Mouse (Mus musculus) heart, postnatal 14 days (tissue): ENCODE measurements around the gene Ezh2. TPM values are rescaled to one million over a fixed set of nuclear protein-coding genes. Genes with fewer than 3 reads are reported as not detected.

ENCODE experiments used
- DNase-seq, 2 experiments: peaks; one replicate each; pipeline ENCODE4 v3.0.0; 2021 to 2022
- intact Hi-C: fragments of 180-260 bp; cut with DNase I; formaldehyde crosslinking; loops from one replicate; pipeline ENCODE4 v1.15.1; 2025
- total RNA-seq, 2 experiments: library from RNA; stranded (reverse); gene quantifications; 2 replicates each; pipeline ENCODE4 v1.2.3; 2021

Ezh2 gene
- total RNA-seq, 2 experiments from 2014 or later = 16.3 to 28.0 TPM

GRCm38 (mm10) chr6:47560407-47560806 lies 34.7 kb downstream of the Ezh2 start:
- intact Hi-C loops = loop anchor here (5.0 kb wide), 1 partner anchor 87 kb away; no protein-coding TSS in a partner anchor
- no peak for DNase-seq

GRCm38 (mm10) chr6:47559287-47559686 lies 35.9 kb downstream of the Ezh2 start:
- no peak for DNase-seq

GRCm38 (mm10) chr6:47552280-47552679 lies 42.9 kb downstream of the Ezh2 start:
- intact Hi-C loops = no loop called here
- no peak for DNase-seq

More at GRCm38 (mm10) chr6:47559287-47559686, 35.9 kb downstream of the Ezh2 start:
- intact Hi-C loops = no loop called here

- no peak for DNase-seq
- intact Hi-C loops = no loop called here
Observed at GRCm38 (mm10) chr6:47535333-47535732, 59.8 kb downstream of the Ezh2 start.

- no peak for DNase-seq
- intact Hi-C loops = no loop called here
Observed at GRCm38 (mm10) chr6:47532547-47532946, 62.6 kb downstream of the Ezh2 start.

GRCm38 (mm10) chr6:47527655-47528054 lies 67.5 kb downstream of the Ezh2 start:
- DNase-seq = no peak
- intact Hi-C loops = loop anchor here (10.0 kb wide), 1 partner anchor 213 kb away; no protein-coding TSS in a partner anchor

GRCm38 (mm10) chr6:47527129-47527528 lies 68.0 kb downstream of the Ezh2 start:
- intact Hi-C loops = loop anchor here (10.0 kb wide), 1 partner anchor 212 kb away; no protein-coding TSS in a partner anchor
- DNase-seq = no peak

GRCm38 (mm10) chr6:47526446-47526845 lies 68.7 kb downstream of the Ezh2 start:
- no peak for DNase-seq
- intact Hi-C loops = loop anchor here (10.0 kb wide), 1 partner anchor 212 kb away; no protein-coding TSS in a partner anchor

- no peak for DNase-seq
- intact Hi-C loops = loop anchor here (10.0 kb wide), 1 partner anchor 210 kb away; no protein-coding TSS in a partner anchor
Observed at GRCm38 (mm10) chr6:47525041-47525440, 70.1 kb downstream of the Ezh2 start.

- intact Hi-C loops = loop anchor here (10.0 kb wide), 1 partner anchor 208 kb away; no protein-coding TSS in a partner anchor
- no peak for DNase-seq
Observed at GRCm38 (mm10) chr6:47522431-47522830, 72.7 kb downstream of the Ezh2 start.

GRCm38 (mm10) chr6:47520030-47520429 lies 75.1 kb downstream of the Ezh2 start:
- intact Hi-C loops = loop anchor here (10.0 kb wide), 1 partner anchor 205 kb away; no protein-coding TSS in a partner anchor

GRCm38 (mm10) chr6:47494562-47494961 lies 100.6 kb downstream of the Ezh2 start:
- intact Hi-C loops = no loop called here
- no peak for DNase-seq

More at GRCm38 (mm10) chr6:47520030-47520429, 75.1 kb downstream of the Ezh2 start:
- DNase-seq = no peak

GRCm38 (mm10) chr6:47482027-47482426 lies 113.1 kb downstream of the Ezh2 start:
- DNase-seq = no peak
- intact Hi-C loops = no loop called here

Other genes starting within 250 kb of the Ezh2 start
- 10 to 100 TPM; 61.7 to 67.7 TPM for gene Cul1, start 141.9 kb downstream of the Ezh2 start, total RNA-seq
- gene Pdia4, start 218.1 kb upstream of the Ezh2 start, total RNA-seq = 10 to 100 TPM; 36.5 to 45.0 TPM
- gene Zfp786, start 235.5 kb upstream of the Ezh2 start, total RNA-seq = under 1 TPM; 0.46 to 0.53 TPM
- gene Zfp398, start 240.3 kb upstream of the Ezh2 start, total RNA-seq = 1 to 10 TPM; 6.7 to 7.0 TPM